Mouse (Mus musculus) embryonic facial prominence, embryonic 11.5 days (tissue): ENCODE measurements around the gene Atf2. TPM values are rescaled to one million over a fixed set of nuclear protein-coding genes. Genes with fewer than 3 reads are reported as not detected.

Source experiments
- ATAC-seq: fragments of 200-750 bp; cut with Nextera tagmentation; replicated peaks from 2 replicates; pipeline ENCODE4 v1.8.0; 2017; ENCODE audit warnings: low read depth; ENCODE audit not compliant: insufficient number of reproducible peaks, low FRiP score, low TSS enrichment
- DNase-seq: peaks from one replicate; pipeline ENCODE4 v3.0.0-alpha.2; 2015; ENCODE audit warnings: low spot score
- H3K27ac ChIP-seq: fragments of 300-500 bp; sonication (generic); replicated peaks from 2 replicates; pipeline ENCODE4 v1.5.1; 2014; ENCODE audit warnings: mild to moderate bottlenecking, low read depth, low read length, control low read depth
- H3K27me3 ChIP-seq: fragments of 300-500 bp; sonication (generic); 2 replicates; pipeline ENCODE4 v1.6.1; 2014; ENCODE audit warnings: mild to moderate bottlenecking, low read length, moderate library complexity, mixed read lengths; ENCODE audit not compliant: control insufficient read depth, insufficient read depth
- H3K36me3 ChIP-seq: fragments of 300-500 bp; sonication (generic); replicated peaks from 2 replicates; pipeline ENCODE4 v1.6.1; 2014; ENCODE audit warnings: low read depth, mild to moderate bottlenecking, low read length, moderate library complexity, mixed read lengths; ENCODE audit not compliant: control insufficient read depth, insufficient read depth
- H3K4me1 ChIP-seq: fragments of 300-500 bp; sonication (generic); 2 replicates; pipeline ENCODE4 v1.6.1; 2014; ENCODE audit warnings: low read length, mixed read lengths; ENCODE audit not compliant: control insufficient read depth, insufficient read depth
- H3K4me2 ChIP-seq: fragments of 300-500 bp; sonication (generic); 2 replicates; pipeline ENCODE4 v1.6.1; 2014; ENCODE audit warnings: low read depth, mild to moderate bottlenecking, control low read depth, low read length, moderate library complexity
- H3K4me3 ChIP-seq: fragments of 300-500 bp; sonication (generic); 2 replicates; pipeline ENCODE4 v1.5.1; 2014; ENCODE audit warnings: low read depth, low read length, control low read depth
- H3K9ac ChIP-seq: fragments of 300-500 bp; sonication (generic); replicated peaks from 2 replicates; pipeline ENCODE4 v1.6.1; 2014; ENCODE audit warnings: mild to moderate bottlenecking, control low read depth, low read length
- H3K9me3 ChIP-seq: fragments of 300-500 bp; sonication (generic); replicated peaks from 2 replicates; pipeline ENCODE4 v1.6.1; 2016; ENCODE audit warnings: mild to moderate bottlenecking, low read length, inconsistent platforms, mixed read lengths; ENCODE audit not compliant: control insufficient read depth
- WGBS: fragments of 180-500 bp; shearing (Covaris S2); extraction: QIAGEN DNeasy Blood & Tissue Kit; methylation state at CpG from one replicate; pipeline ENCODE4 v1.1.7; 2014; 5-methylcytosine and 5-hydroxymethylcytosine counted together
- polyA plus RNA-seq: library from polyadenylated mRNA; unstranded; fragments of >200 nt; fragmentation: Nextera tagmentation; extraction: Ambion mirVana; gene quantifications from 2 replicates; pipeline ENCODE4 v1.2.1, GENCODE M21; 2014

The Atf2 gene
- 79.4 and 81.6 TPM in 2 replicates for polyA plus RNA-seq

DNA sequence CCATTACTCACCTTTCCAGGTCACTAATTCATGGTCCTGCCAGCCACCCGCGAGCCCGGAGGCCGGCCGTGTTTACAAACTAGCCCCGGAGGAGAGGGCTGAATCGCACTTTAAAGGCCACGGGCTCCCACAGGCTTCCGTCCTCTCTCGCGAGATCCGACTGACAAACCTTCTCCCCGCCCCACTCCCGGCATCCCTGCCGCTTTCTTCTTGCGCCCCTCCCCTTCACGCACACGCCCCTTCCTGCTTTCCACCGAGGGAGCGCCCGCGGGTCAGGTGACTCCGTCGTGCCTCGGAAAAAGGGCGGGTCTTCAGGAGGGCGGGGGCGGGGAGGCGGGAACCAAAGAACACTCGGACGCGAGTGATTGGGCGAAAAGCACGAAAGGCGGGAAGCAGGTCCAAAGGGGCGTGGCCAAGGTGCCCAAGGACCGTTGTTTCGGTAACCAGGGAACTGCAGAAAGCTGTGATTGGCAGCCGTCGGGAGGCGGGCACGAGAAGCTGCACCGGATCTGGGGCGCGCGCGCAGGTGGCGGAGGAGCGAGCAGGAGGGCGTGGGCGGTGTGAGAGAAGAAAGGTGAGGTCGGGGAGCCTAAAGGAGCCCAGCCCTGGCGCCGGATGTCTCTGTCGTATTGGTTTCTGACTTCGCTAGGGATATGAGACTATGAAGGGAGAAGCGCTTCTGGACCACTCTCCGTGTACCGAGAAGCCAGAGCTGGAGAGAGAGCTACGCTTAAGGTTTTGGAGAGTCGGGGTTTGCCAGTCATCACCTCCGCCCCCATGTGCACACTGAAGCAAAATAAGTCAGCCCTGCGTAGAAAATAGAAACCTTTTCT is at the start of gene Atf2:
Gene Atf2 (minus strand): TSS at position 176 of the 833 bp plus-strand sequence.
- peak; percentile 100 for DNase-seq
- Histone ChIP-seq H3K27ac (peak within 1 kb of the TSS; percentile 80), H3K36me3 (no peaks in the 10 kb centered on the region), H3K27me3 (no peaks in the 10 kb centered on the region), H3K4me2 (peak within 1 kb of the TSS; percentile 73), H3K9ac (peak within 1 kb of the TSS; percentile 95), H3K9me3 (no peaks in the 10 kb centered on the region), H3K4me3 (peak within 1 kb of the TSS; percentile 90), H3K4me1 (no peaks in the 10 kb centered on the region)
- under 1% methylated on average over 63 of the region's 63 CpGs for WGBS
- peak; percentile 93 for ATAC-seq

DNA sequence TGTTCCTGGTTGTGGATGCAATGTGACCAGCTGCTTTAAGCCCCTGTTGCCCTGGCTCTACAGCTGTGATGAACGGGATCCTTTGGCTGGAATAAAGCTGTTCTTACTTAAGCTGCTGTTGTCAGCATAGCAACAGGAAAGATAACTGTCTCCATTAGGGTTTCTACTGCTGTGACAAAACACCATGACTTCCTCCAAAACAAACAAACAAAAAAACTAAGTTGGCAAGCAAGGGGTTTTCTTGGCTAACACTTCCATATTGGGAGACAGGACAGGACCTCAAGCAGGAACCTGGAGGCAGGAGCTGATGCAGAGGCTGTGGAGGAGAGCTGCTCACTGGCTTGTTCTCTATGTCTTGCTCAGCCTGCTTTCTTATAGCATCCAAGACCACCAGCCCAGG is 48.8 kb upstream of the Atf2 start:
- no peak for DNase-seq
- H3K27ac ChIP-seq, result no peak overlapping the region
- H3K36me3 ChIP-seq, result no peaks in the 10 kb centered on the region
- H3K9ac ChIP-seq, result no peak overlapping the region
- no peak for ATAC-seq
- H3K9me3 ChIP-seq, result no peaks in the 10 kb centered on the region
- 40% methylated on average over 1 of the region's 1 CpGs for WGBS
- H3K4me1 ChIP-seq, result no peaks in the 10 kb centered on the region
- no peak overlapping the region for H3K4me3 ChIP-seq
- no peaks in the 10 kb centered on the region for H3K27me3 ChIP-seq
- H3K4me2 ChIP-seq, result no peak overlapping the region

GRCm38 (mm10) chr2:73940471-73940870 is 48.0 kb upstream of the Atf2 start:
- DNase-seq (no peak), ATAC-seq (no peak)
- Histone ChIP-seq H3K4me3 (no peak overlapping the region), H3K36me3 (no peaks in the 10 kb centered on the region), H3K9me3 (no peaks in the 10 kb centered on the region), H3K27me3 (no peaks in the 10 kb centered on the region), H3K4me1 (no peaks in the 10 kb centered on the region), H3K4me2 (no peak overlapping the region), H3K27ac (no peak overlapping the region), H3K9ac (no peak overlapping the region)
- WGBS, result 86% methylated on average over 7 of the region's 7 CpGs

- DNase-seq (no peak), ATAC-seq (no peak)
- WGBS, result 76% methylated on average over 2 of the region's 2 CpGs
- Histone ChIP-seq H3K36me3 (no peaks in the 10 kb centered on the region), H3K4me1 (no peaks in the 10 kb centered on the region), H3K27me3 (no peaks in the 10 kb centered on the region), H3K4me3 (no peak overlapping the region), H3K27ac (no peak overlapping the region), H3K9ac (no peak overlapping the region), H3K4me2 (no peak overlapping the region), H3K9me3 (no peaks in the 10 kb centered on the region)
These were observed 46.5 kb upstream of the Atf2 start for GRCm38 (mm10) chr2:73938896-73939295.

- DNase-seq (no peak), ATAC-seq (no peak)
- WGBS, result 83% methylated on average over 8 of the region's 8 CpGs
- H3K27ac ChIP-seq, result no peak overlapping the region
- H3K4me3 ChIP-seq, result no peak overlapping the region
- H3K9ac ChIP-seq, result no peak overlapping the region
- no peaks in the 10 kb centered on the region for H3K27me3 ChIP-seq
- H3K4me2 ChIP-seq, result no peak overlapping the region
- no peaks in the 10 kb centered on the region for H3K4me1 ChIP-seq
- no peaks in the 10 kb centered on the region for H3K9me3 ChIP-seq
- H3K36me3 ChIP-seq, result no peaks in the 10 kb centered on the region
These were observed 40.4 kb upstream of the Atf2 start for GRCm38 (mm10) chr2:73932676-73933313.

- H3K4me3 ChIP-seq, result no peak overlapping the region
- no peaks in the 10 kb centered on the region for H3K4me1 ChIP-seq
- H3K9ac ChIP-seq, result no peak overlapping the region
- no peak for ATAC-seq
- H3K27ac ChIP-seq, result no peak overlapping the region
- no peak overlapping the region for H3K4me2 ChIP-seq
- H3K36me3 ChIP-seq, result no peaks in the 10 kb centered on the region
- H3K27me3 ChIP-seq, result no peaks in the 10 kb centered on the region
- DNase-seq, result no peak
- no peaks in the 10 kb centered on the region for H3K9me3 ChIP-seq
These were observed 35.3 kb upstream of the Atf2 start for GRCm38 (mm10) chr2:73927711-73928110.

- DNase-seq (no peak), ATAC-seq (no peak)
- no peaks in the 10 kb centered on the region for H3K9me3 ChIP-seq
- H3K4me3 ChIP-seq, result no peak overlapping the region
- 63% methylated on average over 3 of the region's 3 CpGs for WGBS
- no peak overlapping the region for H3K9ac ChIP-seq
- H3K27me3 ChIP-seq, result no peaks in the 10 kb centered on the region
- H3K4me2 ChIP-seq, result no peak overlapping the region
- H3K36me3 ChIP-seq, result no peaks in the 10 kb centered on the region
- H3K27ac ChIP-seq, result no peak overlapping the region
- H3K4me1 ChIP-seq, result no peaks in the 10 kb centered on the region
These were observed 33.1 kb upstream of the Atf2 start for GRCm38 (mm10) chr2:73925539-73925938.

GRCm38 (mm10) chr2:73925089-73925488 is 32.6 kb upstream of the Atf2 start:
- ATAC-seq (no peak), DNase-seq (peak; percentile 83)
- H3K9me3 ChIP-seq, result no peaks in the 10 kb centered on the region
- H3K4me2 ChIP-seq, result no peak overlapping the region
- 16% methylated on average over 5 of the region's 5 CpGs for WGBS
- no peak overlapping the region for H3K4me3 ChIP-seq
- no peaks in the 10 kb centered on the region for H3K4me1 ChIP-seq
- no peaks in the 10 kb centered on the region for H3K27me3 ChIP-seq
- H3K27ac ChIP-seq, result no peak overlapping the region
- H3K36me3 ChIP-seq, result no peaks in the 10 kb centered on the region
- no peak overlapping the region for H3K9ac ChIP-seq
